Mouse (Mus musculus): ENCODE measurements around the gene Aatk.
A peak's percentile ranks its signal among the peaks of the same experiment; 100 is the strongest.

The Aatk gene

GRCm38 (mm10) chr11:120046553-120047191, at the start of gene Aatk:
Gene Aatk, minus strand, starts transcription at chr11:120047167.
- DNase-seq = no peak

- DNase-seq = no peak
Observed at GRCm38 (mm10) chr11:120092817-120093591, 46.0 kb upstream of the Aatk start.

GRCm38 (mm10) chr11:120090661-120091060, 43.7 kb upstream of the Aatk start:
- DNase-seq = no peak

GRCm38 (mm10) chr11:120086702-120087152, 39.8 kb upstream of the Aatk start, which contains the start of gene Cep131:
Gene Cep131, minus strand, starts transcription at chr11:120086827.
- DNase-seq = peak; percentile 99

GRCm38 (mm10) chr11:120085891-120086627, 39.1 kb upstream of the Aatk start:
- no peak for DNase-seq

- no peak for DNase-seq
Observed at GRCm38 (mm10) chr11:120080282-120080681, 33.3 kb upstream of the Aatk start.

- no peak for DNase-seq
Observed at GRCm38 (mm10) chr11:120076191-120076590, 29.2 kb upstream of the Aatk start.

GRCm38 (mm10) chr11:120072986-120073647, 26.1 kb upstream of the Aatk start:
- no peak for DNase-seq

- DNase-seq = no peak
Observed at GRCm38 (mm10) chr11:120071731-120072320, 24.9 kb upstream of the Aatk start.

GRCm38 (mm10) chr11:120071065-120071464, 24.1 kb upstream of the Aatk start:
- DNase-seq = peak; percentile 65

- DNase-seq = no peak
Observed at GRCm38 (mm10) chr11:120070286-120070930, 23.4 kb upstream of the Aatk start.

GRCm38 (mm10) chr11:120069261-120069660, 22.3 kb upstream of the Aatk start:
- no peak for DNase-seq

GRCm38 (mm10) chr11:120067834-120068233, 20.9 kb upstream of the Aatk start:
- DNase-seq = no peak

- DNase-seq = no peak
Observed at GRCm38 (mm10) chr11:120065291-120065690, 18.3 kb upstream of the Aatk start.

- DNase-seq = no peak
Observed at GRCm38 (mm10) chr11:120064668-120065040, 17.7 kb upstream of the Aatk start.

- no peak for DNase-seq
Observed at GRCm38 (mm10) chr11:120064006-120064667, 17.2 kb upstream of the Aatk start.

- no peak for DNase-seq
Observed at GRCm38 (mm10) chr11:120063326-120063725, 16.4 kb upstream of the Aatk start.

GRCm38 (mm10) chr11:120060634-120061033, 13.7 kb upstream of the Aatk start:
- no peak for DNase-seq

- DNase-seq = no peak
Observed at GRCm38 (mm10) chr11:120055953-120056732, 9.2 kb upstream of the Aatk start.

GRCm38 (mm10) chr11:120053846-120054245, 6.9 kb upstream of the Aatk start:
- no peak for DNase-seq

- no peak for DNase-seq
Observed at GRCm38 (mm10) chr11:120052274-120052673, 5.3 kb upstream of the Aatk start.

All from layer of hippocampus, adult 9-11 months (tissue).